Mouse (Mus musculus) lung, postnatal 0 days (tissue): ENCODE data around the gene Tenm3.

ENCODE experiments used
- CTCF ChIP-seq: IDR thresholded peaks from 2 replicates; pipeline ENCODE4 v1.5.1; 2016; ENCODE audit warnings: antibody characterized with exemption, mild to moderate bottlenecking
- EP300 ChIP-seq: IDR thresholded peaks from 2 replicates; pipeline ENCODE4 v1.6.1; 2016; ENCODE audit warnings: antibody characterized with exemption, mild to moderate bottlenecking, control low read depth

GRCm38 (mm10) chr8:48313210-48313984 lies 530.4 kb downstream of the Tenm3 start:
- TF ChIP-seq CTCF (no peak), EP300 (no peak)
